Mouse (Mus musculus) heart, adult 11 months (tissue): Measurements from ENCODE around the gene Slc25a24.
A peak's percentile ranks its signal among the peaks of the same experiment; 100 is the strongest.

ENCODE experiments used
- DNase-seq: peaks from one replicate; pipeline ENCODE4 v3.0.0; 2022

Slc25a24 gene

DNA sequence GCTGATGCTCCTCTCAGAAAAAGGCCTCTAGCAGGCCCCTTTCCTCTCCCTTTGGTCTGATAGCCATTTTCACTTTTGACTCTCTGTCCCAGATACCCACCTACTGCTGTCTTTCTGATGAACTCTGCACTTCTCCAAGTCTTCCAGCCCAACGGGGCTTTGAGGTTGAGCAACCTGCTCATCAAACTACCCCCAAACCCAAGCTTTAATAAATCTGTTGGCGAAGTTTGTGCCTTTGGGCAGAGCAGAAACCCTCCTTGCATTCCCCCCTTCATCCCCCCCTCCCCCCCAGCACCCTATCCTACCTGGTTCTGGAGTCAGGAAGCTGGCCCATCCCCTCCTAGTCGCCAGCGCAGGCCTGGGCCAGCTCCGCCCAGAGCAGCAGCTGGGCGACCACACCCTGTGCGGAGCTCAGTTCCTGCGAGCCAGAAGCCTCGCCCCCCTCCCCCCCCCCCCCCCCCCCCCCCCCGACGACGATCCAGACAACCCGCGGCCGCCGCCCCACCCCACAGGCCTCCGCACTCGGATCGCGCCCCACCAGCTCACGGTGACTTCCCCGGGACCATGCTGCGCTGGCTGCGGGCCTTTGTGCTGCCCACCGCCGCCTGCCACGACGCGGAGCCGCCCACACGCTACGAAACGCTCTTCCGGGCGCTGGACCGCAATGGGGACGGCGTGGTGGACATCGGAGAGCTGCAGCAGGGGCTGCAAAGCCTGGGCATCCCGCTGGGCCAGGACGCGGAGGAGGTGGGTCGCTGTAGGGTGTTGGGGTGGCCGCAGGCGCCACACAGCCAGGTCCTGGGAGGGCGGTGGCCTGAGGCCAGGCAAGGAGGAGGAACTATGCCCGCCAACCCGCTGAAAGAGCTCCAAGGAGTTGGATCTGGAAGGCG is at the start of gene Slc25a24:
Slc25a24 (plus strand) TSS at position 509 of the 890 bp plus-strand sequence.
- peak; percentile 97 for DNase-seq

GRCm38 (mm10) chr3:109080169-109080568 is 42.8 kb upstream of the Slc25a24 start, which contains the start of gene Slc25a54:
Gene Slc25a54, plus strand, starts transcription at chr3:109080469.
- DNase-seq, result peak; percentile 83

DNA sequence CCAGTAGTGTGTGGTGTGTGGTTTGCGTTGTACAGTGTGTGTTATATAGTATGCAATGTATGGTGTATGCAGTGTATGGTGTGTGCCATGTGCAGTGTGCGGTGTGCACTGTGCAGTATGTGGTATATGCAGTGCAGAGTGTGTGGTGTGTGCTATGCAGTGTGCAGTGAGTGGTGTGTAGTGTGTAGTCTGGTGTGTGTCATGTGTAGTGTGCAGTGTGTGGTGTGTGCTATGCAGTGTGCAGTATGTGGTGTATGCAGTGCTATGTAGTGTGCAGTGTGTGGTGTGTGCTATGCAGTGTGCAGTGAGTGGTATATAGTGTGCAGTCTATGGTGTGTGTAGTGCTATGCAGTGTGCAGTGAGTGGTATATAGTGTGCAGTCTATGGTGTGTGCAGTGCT is 38.5 kb upstream of the Slc25a24 start:
- DNase-seq, result peak; percentile 61

GRCm38 (mm10) chr3:109088460-109088859 is 34.5 kb upstream of the Slc25a24 start:
- DNase-seq, result no peak

DNA sequence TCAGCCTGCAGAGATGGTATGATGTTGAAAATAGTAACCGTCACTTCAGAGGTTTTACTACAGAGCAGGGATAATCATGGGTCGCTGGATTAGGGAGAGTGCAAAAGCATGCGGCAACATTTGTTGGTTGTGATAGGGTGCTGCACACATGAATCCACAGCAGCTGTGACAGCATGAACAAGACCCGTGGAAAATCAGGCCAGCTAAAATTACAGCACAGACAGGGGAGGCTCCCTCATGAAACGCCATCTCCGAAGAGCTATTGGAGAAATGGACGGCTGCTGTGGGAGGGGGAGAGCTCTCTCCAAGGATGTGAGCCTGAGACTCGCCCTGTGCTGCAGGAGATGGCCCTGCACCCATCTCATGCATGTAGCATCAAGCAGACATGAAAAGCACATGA is 18.2 kb upstream of the Slc25a24 start:
- DNase-seq, result no peak

DNA sequence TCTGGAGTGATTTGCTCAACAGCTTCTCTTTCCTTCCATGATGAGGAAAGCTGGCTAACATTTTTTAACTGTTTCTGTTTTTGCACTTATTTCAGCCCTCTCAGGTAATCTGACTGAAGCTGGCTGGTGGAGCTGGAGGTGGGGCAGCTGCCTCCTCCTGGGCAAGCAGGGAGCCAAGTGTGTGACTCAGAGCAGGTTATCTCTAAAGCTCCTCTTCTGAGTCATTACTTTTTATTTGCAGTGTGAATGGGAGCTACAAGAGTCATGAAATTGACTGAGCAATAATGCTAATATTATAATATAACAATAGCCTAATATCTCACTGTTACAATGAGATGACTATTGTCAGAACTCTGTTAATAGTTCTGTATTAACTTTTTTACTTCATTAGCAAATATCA is 5.8 kb upstream of the Slc25a24 start:
- peak; percentile 48 for DNase-seq

DNA sequence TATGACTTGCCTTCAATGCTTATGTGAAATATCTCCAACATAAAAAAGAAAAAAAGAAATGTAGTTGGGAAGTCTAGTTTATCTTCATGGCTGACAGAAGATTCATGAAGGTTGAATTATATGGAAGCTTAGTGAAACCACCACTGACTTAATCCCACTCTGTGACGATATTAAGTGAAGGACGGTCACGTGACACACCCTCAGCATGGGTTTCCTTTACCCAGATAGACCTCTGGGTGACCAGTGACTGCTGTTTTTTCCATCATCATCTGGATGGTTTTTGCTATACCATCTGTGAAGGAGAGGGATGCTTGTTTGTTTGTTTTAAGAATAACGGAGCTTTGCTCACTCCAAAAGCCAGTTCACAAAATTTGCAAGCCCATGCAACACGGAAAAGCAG is 3.4 kb upstream of the Slc25a24 start:
- DNase-seq, result peak; percentile 24

DNA sequence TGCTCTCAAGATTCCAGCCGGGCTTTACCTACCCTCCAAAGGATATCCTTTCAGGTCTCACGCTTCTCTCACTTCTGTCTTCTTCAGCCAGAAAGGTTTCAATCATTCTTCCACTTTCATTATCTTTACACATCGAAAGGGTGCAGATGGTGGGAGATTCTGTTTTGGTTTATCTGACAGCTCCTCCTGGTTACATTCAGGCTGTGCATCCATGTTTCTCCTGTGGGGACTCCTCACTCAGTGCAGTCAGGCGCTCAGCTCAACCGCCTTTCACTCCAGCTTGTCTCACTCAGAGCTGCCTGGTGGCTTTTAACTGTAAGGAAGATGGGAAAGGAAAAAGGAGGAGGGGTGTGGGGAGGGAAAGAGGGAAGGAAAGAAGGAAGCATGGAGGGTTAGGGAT is 3.0 kb upstream of the Slc25a24 start:
- peak; percentile 13 for DNase-seq

GRCm38 (mm10) chr3:109123531-109123981 is 607 bp downstream of the Slc25a24 start:
- peak; percentile 95 for DNase-seq

DNA sequence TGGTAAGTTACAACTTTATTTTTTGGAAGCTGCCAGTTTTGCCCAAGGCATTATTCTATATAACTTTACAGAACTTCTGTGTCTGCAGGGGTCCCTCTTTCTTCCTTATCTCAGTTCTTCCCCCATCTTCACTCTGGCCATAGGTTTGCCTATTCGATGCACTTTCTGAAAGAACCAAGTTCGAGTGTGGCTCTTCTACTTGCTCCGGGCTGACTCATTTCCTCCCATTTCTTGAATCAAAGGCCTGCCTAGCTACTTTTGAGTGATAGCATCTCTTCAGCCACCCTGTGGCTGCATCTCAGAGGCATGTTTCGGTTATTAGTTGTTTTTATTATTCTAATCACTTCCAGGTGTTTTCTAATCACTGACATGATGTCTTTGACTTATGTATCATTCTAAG is 1.1 kb downstream of the Slc25a24 start:
- peak; percentile 90 for DNase-seq

- peak; percentile 80 for DNase-seq
Observed at GRCm38 (mm10) chr3:109125531-109125930, 2.6 kb downstream of the Slc25a24 start.

DNA sequence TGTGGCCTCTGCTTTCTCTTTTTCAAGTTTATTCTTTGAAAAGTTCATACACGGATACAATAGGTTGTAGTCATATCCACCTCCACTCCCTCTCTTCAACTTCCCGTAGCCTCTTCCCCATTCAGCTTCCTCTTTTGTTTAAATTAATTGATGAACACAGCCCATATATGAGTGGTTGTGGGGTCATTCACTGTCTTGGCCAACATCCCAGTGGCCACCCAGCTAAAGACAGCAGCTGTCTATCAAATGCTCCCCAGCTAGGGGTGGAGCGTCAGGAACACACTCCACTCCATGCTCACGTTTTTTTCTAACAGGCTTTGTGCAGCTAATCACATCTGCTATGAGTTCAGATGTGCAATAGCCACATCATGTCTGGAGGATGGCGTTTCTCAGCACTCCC is 6.8 kb downstream of the Slc25a24 start:
- DNase-seq, result peak; percentile 85

- DNase-seq, result peak; percentile 63
Observed at GRCm38 (mm10) chr3:109132966-109133365, 10.0 kb downstream of the Slc25a24 start.

- DNase-seq, result peak; percentile 79
Observed at GRCm38 (mm10) chr3:109134036-109134435, 11.1 kb downstream of the Slc25a24 start.

- peak; percentile 22 for DNase-seq
Observed at GRCm38 (mm10) chr3:109135352-109135751, 12.4 kb downstream of the Slc25a24 start.

- DNase-seq, result peak; percentile 72
Observed at GRCm38 (mm10) chr3:109152561-109152960, 29.6 kb downstream of the Slc25a24 start.

- DNase-seq, result peak; percentile 24
Observed at GRCm38 (mm10) chr3:109153410-109153809, 30.5 kb downstream of the Slc25a24 start.

DNA sequence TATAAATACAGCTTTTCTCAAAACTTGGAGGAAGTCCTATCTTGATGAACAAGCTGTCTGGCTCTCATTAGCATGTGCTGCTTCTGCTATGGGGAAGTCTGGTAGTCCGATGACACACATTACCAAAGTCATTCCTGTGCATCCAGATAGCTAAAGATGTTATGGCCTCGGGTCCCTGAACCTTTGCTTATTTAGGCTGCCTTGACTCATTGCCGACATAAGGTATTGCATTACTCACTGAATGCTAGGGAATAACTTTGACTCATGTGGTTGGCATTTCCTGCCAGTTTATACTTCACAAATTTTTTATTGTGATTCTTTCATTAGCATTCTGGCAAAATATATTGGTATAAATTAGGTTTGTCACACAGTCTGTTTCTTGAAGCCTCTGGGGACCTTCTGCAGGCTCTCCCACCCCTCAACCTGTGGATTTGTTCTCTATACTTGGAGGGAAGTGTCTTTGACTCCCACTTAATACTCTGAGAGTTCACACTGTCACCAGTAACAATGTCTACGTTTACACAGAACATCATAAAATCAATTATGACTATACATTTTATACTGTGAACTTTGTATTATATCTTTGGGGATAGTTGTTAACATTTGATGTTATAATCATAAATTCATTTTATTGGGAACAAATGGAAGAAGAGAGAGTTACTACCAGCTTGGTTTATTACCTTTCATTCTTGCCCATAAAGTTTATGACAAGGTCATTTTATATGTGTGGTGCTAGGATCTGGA is 33.1 kb downstream of the Slc25a24 start:
- DNase-seq, result peak; percentile 21

GRCm38 (mm10) chr3:109157481-109157880 is 34.5 kb downstream of the Slc25a24 start:
- peak; percentile 25 for DNase-seq

- peak; percentile 54 for DNase-seq
Observed at GRCm38 (mm10) chr3:109164088-109164487, 41.1 kb downstream of the Slc25a24 start.

- DNase-seq, result no peak
Observed at GRCm38 (mm10) chr3:109164644-109165043, 41.7 kb downstream of the Slc25a24 start.

- peak; percentile 30 for DNase-seq
Observed at GRCm38 (mm10) chr3:109165214-109165829, 42.4 kb downstream of the Slc25a24 start.

GRCm38 (mm10) chr3:109169121-109169520 is 46.2 kb downstream of the Slc25a24 start:
- DNase-seq, result peak; percentile 56
